Mouse (Mus musculus) cerebellum, adult 11-12 months (tissue): ENCODE data around the gene Ccdc87.
"Not testable (repeated sequence)": the region's sequence is repeated elsewhere in the genome, so short reads cannot be mapped to it uniquely, and the experiment has no call there.

Experiments
- DNase-seq: peaks from one replicate; pipeline ENCODE4 v3.0.0; 2022

The Ccdc87 gene

GRCm38 (mm10) chr19:4838526-4839140, 533 bp upstream of the Ccdc87 start:
- no peak for DNase-seq

DNA sequence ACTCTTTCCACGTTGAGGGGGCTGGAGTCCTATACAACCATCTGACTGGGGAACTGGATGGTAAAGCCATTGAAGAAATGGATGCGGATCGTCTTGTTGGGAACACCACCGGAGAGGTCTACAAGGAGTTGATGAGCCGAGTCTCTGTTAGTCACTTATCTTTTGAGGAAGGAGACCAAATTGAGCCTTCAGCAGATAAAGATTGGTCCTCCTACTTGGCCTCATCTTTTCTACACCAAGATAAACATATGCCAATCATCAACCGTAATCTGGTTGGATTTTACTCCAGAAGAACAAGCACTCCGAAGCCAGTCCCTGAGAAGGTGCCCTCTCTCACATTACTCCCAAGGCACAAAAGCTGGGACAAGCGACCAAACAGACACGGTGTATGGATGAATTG, 1.7 kb downstream of the Ccdc87 start:
- DNase-seq: no peak

GRCm38 (mm10) chr19:4842611-4843010, 3.4 kb downstream of the Ccdc87 start:
- DNase-seq: no peak

- DNase-seq: no peak
Observed at GRCm38 (mm10) chr19:4845846-4846245, 6.7 kb downstream of the Ccdc87 start.

GRCm38 (mm10) chr19:4847490-4847889, 8.3 kb downstream of the Ccdc87 start:
- no peak for DNase-seq

DNA sequence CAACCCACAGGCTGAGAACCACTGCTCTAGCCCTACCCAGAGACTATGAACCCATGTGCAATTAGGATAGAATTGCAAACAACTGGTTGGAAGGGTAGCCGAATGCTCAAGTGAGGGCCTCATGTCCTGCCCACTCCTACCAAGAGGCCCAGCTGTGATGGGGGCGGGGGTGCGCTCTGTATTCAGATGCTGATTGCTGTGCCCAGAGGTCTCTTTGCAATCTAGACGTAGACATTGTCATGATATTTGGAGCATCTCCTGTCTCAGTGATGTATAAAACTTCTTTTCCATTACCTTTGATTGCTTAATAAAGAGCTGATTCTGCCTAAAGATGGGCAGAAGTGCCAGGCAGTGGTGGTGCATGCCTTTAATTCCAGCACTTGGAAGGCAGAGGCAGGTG, 10.6 kb downstream of the Ccdc87 start:
- no peak for DNase-seq

GRCm38 (mm10) chr19:4850281-4850680, 11.1 kb downstream of the Ccdc87 start:
- no peak for DNase-seq

DNA sequence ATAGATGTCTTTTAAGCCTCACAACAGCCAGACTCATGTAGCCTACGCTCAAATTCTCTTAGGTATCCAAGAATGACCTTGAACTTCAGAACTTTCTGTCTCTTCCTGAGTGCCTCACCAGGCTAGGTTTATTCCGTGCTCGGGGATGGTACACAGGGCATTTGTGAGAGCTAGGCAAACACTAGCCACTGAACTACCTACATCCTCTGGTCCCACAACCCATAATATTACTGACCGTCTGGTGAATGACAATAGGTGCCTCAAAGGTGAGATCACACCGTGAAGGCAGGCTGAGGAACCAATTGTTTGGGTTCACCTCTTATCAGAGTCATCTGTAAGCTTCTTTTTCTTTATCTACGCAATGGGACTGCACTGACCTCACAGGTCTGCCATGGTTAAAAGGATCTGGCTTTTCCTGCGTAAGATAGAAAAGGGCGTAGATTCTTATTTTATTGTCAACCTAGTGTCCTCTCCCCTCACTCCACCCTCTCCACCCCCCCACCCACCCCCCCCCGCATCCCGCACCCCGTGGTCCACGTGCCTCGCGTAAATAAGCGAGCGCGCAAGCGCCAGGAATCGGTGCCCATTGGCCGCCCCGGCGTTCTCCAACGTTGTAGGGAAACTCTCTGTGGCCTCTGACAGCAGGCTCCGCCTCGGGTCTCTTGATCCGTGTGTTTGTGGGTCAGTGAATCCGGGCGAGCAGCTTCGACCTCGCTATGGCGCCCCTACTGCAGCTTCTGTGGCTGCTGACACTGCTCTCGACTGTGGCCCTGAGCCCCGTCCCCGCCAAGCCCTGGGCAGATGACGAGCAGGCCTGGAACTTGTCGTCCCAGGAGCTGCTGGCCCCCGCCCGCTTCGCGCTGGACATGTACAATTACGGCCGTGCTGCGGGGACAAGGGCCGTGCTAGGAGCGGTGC, 15.6 kb downstream of the Ccdc87 start, which contains the start of gene Ctsf:
Gene Ctsf (plus strand): TSS at position 579 of the 918 bp plus-strand sequence.
- peak; percentile 95 for DNase-seq

GRCm38 (mm10) chr19:4855470-4855820, 16.3 kb downstream of the Ccdc87 start:
- DNase-seq: no peak

DNA sequence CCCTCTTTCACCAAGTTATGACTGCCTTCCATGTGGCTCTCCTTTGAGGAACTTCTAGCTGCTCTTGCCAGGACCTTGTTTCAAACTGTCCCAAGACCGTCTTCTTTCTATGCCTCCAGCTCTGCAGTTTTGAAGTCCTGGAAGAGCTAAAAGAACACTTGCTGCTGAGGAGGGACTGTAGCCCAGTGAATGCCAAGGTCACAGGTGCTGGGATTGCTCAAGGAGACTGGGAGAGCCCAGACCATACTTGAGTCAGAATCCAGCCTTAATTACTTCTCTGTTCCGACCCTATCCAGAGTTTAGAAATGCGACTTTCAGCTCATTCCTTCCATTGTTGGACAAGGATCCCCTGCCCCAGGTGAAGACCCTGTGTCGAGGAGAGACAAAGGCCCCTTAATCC, 16.8 kb downstream of the Ccdc87 start:
- DNase-seq: no peak

DNA sequence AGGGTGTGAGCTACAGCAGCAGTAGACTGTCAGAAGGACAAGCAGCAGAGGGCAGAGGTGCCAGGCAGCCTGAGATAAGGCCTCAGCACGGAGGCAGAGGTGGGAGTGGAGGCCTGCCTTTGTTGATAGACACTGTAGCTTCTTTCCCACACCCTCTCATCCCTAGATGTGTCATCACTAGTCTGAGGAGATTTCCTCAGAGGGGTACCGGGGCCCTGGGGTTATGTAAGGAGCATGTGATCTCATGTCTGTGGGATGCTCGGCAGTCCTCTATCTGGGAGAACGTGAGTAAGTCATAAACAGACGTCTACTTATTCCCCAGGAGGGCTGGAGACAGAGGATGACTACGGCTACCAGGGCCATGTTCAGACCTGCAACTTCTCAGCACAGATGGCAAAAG, 19.9 kb downstream of the Ccdc87 start:
- no peak for DNase-seq

- no peak for DNase-seq
Observed at GRCm38 (mm10) chr19:4863048-4863447, 23.9 kb downstream of the Ccdc87 start.

DNA sequence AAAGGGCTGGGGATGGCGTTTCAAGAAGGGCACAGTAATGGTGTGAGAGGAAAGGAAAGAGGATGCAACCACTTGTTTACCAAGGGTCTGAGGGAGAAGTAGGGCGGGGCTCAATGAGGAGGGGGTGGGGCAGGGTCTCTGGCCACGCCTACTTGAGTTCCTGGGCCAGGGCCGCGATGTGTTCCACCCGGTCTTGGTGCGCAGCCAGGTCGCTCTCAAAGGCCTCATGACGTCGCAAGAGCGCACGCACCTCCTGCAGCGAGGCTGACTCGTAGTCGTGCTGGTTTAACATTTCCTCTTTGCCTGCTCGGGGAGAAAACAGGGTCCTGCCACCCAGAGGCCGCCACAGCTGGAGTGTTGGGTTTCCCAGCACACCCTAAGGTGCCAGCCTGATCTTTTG, 26.0 kb downstream of the Ccdc87 start:
- DNase-seq: no peak

- not testable (repeated sequence) for DNase-seq
Observed at GRCm38 (mm10) chr19:4874613-4875012, 35.4 kb downstream of the Ccdc87 start.

DNA sequence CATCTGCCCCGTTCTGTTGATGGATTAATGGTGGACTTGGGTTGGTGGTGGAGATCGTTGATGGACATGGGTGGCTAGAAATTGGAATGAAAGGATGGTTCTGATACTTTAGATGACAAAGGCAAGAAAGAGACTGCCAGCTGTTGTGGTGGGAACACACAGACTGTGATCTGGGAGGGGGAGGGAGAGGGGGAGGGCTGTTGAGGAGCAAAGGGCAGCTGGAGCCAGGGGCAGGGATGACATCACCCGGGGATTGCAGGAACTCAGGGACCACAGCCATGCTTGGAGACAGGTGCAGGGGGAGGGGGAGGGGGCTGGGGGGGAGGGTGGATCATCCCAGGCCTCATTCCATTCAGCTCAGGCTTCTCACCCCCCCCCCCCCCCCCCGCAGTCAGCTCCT, 37.1 kb downstream of the Ccdc87 start:
- DNase-seq: no peak

GRCm38 (mm10) chr19:4876755-4877154, 37.6 kb downstream of the Ccdc87 start:
- DNase-seq: no peak

- no peak for DNase-seq
Observed at GRCm38 (mm10) chr19:4877785-4878184, 38.6 kb downstream of the Ccdc87 start, which contains the start of gene Actn3. Actn3 (minus strand) TSS chr19:4877909.

- DNase-seq: peak; percentile 94
Observed at GRCm38 (mm10) chr19:4878405-4879323, 39.5 kb downstream of the Ccdc87 start, which contains the start of gene Zdhhc24. Zdhhc24 (plus strand) TSS chr19:4878668.

DNA sequence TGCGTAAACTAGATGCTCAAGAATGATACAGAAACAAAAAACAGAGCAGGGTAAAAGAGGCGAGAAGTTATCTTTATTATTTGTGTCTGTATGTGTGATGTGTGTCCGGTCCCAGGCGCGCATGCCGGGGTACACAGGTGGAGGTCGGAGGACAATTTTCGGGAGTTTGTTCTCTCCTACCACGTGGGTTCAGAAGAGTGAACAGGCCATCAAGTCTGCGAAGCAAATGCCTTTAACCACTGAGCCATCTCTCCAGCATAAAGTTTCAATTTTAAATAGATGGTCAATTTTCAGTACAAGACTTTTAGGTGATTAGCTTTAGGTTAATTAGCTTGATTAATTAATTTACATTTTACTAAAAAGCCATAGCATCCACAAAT, 40.1 kb downstream of the Ccdc87 start:
- DNase-seq: no peak

DNA sequence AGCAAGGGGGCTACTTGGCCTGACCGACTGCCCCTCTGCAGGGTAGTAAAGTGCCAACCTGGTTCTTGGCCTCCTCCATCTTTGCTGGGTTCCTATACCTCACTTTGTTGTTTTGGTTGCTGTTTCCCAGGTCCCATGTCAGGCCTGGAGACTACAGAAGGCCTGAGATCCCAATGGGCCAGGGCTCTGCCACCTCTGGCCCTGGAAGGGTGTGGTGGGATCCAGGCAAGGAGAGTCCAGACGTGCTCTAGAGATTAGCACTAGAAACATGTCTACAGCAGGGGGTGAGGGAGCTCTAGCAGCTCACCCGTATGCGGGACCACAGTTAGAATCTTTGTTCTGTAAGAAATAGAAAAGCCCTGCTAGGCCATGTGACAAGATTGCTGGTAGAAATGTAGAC, 44.8 kb downstream of the Ccdc87 start:
- no peak for DNase-seq

DNA sequence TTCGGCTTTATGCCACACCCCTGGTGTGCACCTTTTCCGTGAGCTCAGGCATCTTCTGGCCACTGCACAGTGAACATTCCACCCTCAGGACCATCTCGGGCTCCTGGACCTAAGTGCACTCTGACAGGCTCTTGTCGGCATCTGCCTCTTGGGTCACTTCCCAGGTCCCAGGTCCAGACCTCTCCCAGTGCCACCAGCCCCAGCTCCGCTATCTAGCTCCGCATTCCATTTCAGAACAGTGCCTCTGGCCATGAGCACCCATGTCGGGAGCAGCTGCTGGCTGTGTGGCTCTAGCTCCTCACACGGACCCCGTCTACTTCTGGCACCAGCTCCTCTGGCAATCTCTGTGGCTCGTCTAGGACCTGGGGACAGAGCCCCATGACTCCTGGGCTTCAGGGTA, 50.6 kb downstream of the Ccdc87 start:
- no peak for DNase-seq

DNA sequence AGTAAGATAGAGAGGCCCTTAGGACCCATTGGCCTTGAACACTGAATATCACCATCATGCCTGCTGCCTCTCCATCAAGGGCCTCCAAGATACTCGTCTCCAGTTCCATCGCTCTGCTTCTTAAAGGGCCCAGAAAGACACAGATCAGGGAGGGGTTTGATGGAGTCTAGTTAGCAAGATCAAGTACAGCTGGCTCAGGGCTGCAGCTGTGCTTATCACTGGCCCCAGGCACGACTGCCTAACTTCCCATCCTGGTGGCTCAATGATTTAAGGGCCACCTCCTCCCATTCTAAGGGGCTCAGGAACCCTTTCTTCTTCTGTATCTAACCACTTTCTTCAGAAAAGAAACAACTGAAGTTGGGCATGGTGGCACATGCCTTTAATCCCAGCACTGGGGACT, 52.6 kb downstream of the Ccdc87 start:
- no peak for DNase-seq
